Mouse (Mus musculus): Measurements from ENCODE around the gene Yod1. TPM values are rescaled to one million over a fixed set of nuclear protein-coding genes. Genes with fewer than 3 reads are reported as not detected.

Yod1 gene
- polyA plus RNA-seq, 1 experiment from 2014 or later, result 42.2 TPM

GRCm38 (mm10) chr1:130744217-130744616 is 27.1 kb downstream of the Yod1 start:
- no peaks in the 10 kb centered on the region for H3K9me3 ChIP-seq (replicated peaks)
- WGBS (ENCODE audit: insufficient replicate concordance), result 27% methylated on average over 2 of the region's 2 CpGs
- peak overlapping the region; percentile 41 for H3K9ac ChIP-seq
- peak overlapping the region; percentile 6 for H3K4me3 ChIP-seq (replicated peaks)
- ATAC-seq (ENCODE audit: insufficient read depth), result peak; percentile 33
- peak overlapping the region; percentile 43 for H3K4me2 ChIP-seq
- H3K27ac ChIP-seq (replicated peaks), result peak overlapping the region; percentile 99
- H3K4me1 ChIP-seq (replicated peaks), result peaks cover 82% of the 10 kb centered on the region
- no peaks in the 10 kb centered on the region for H3K27me3 ChIP-seq
- peaks cover 17% of the 10 kb centered on the region for H3K36me3 ChIP-seq (replicated peaks)

GRCm38 (mm10) chr1:130744961-130745360 is 27.8 kb downstream of the Yod1 start:
- Histone ChIP-seq H3K4me1 (replicated peaks) (peaks cover 75% of the 10 kb centered on the region), H3K27me3 (no peaks in the 10 kb centered on the region), H3K36me3 (replicated peaks) (peaks cover 17% of the 10 kb centered on the region), H3K4me2 (peak overlapping the region; percentile 43; the same call in 1 of the 2 replicates), H3K4me3 (replicated peaks) (no peak overlapping the region), H3K9me3 (replicated peaks) (no peaks in the 10 kb centered on the region), H3K27ac (replicated peaks) (peak overlapping the region; percentile 99), H3K9ac (no peak overlapping the region)
- WGBS (ENCODE audit: insufficient replicate concordance), result 76% methylated on average over 5 of the region's 5 CpGs
- no peak for ATAC-seq (ENCODE audit: insufficient read depth)

- Histone ChIP-seq H3K36me3 (replicated peaks) (peaks cover 17% of the 10 kb centered on the region), H3K9ac (no peak overlapping the region), H3K4me3 (replicated peaks) (no peak overlapping the region), H3K9me3 (replicated peaks) (no peaks in the 10 kb centered on the region), H3K27ac (replicated peaks) (peak overlapping the region; percentile 99), H3K27me3 (no peaks in the 10 kb centered on the region), H3K4me2 (0 out of 2 replicates have a peak overlapping the region, but pooled peaks have one; percentile 6), H3K4me1 (replicated peaks) (peaks cover 68% of the 10 kb centered on the region)
- WGBS (ENCODE audit: insufficient replicate concordance), result 89% methylated on average over 3 of the region's 3 CpGs
- no peak for ATAC-seq (ENCODE audit: insufficient read depth)
These were observed 28.5 kb downstream of the Yod1 start for GRCm38 (mm10) chr1:130745591-130745990.

- Histone ChIP-seq H3K27ac (replicated peaks) (peak overlapping the region; percentile 53), H3K4me2 (no peak overlapping the region), H3K9me3 (replicated peaks) (no peaks in the 10 kb centered on the region), H3K27me3 (no peaks in the 10 kb centered on the region), H3K4me3 (replicated peaks) (no peak overlapping the region), H3K36me3 (replicated peaks) (peaks cover 17% of the 10 kb centered on the region), H3K4me1 (replicated peaks) (peaks cover 59% of the 10 kb centered on the region), H3K9ac (no peak overlapping the region)
- WGBS (ENCODE audit: insufficient replicate concordance), result 21% methylated on average over 3 of the region's 3 CpGs
- no peak for ATAC-seq (ENCODE audit: insufficient read depth)
These were observed 29.7 kb downstream of the Yod1 start for GRCm38 (mm10) chr1:130746819-130747218.

GRCm38 (mm10) chr1:130759689-130760088 is 42.6 kb downstream of the Yod1 start:
- no peaks in the 10 kb centered on the region for H3K36me3 ChIP-seq (replicated peaks)
- H3K9me3 ChIP-seq (replicated peaks), result no peaks in the 10 kb centered on the region
- ATAC-seq (ENCODE audit: insufficient read depth), result no peak
- no peak overlapping the region for H3K27ac ChIP-seq (replicated peaks)
- H3K27me3 ChIP-seq, result no peaks in the 10 kb centered on the region
- no peak overlapping the region for H3K4me2 ChIP-seq
- 59% methylated on average over 9 of the region's 9 CpGs for WGBS (ENCODE audit: insufficient replicate concordance)
- peaks cover 16% of the 10 kb centered on the region for H3K4me1 ChIP-seq (replicated peaks)
- no peak overlapping the region for H3K4me3 ChIP-seq (replicated peaks)
- H3K9ac ChIP-seq, result no peak overlapping the region

- Histone ChIP-seq H3K27ac (replicated peaks) (no peak overlapping the region), H3K36me3 (replicated peaks) (no peaks in the 10 kb centered on the region), H3K9ac (no peak overlapping the region), H3K4me1 (replicated peaks) (peaks cover 17% of the 10 kb centered on the region), H3K4me2 (no peak overlapping the region), H3K9me3 (replicated peaks) (no peaks in the 10 kb centered on the region), H3K4me3 (replicated peaks) (no peak overlapping the region), H3K27me3 (no peaks in the 10 kb centered on the region)
- ATAC-seq (ENCODE audit: insufficient read depth), result no peak
- 43% methylated on average over 1 of the region's 1 CpGs for WGBS (ENCODE audit: insufficient replicate concordance)
These were observed 44.5 kb downstream of the Yod1 start for GRCm38 (mm10) chr1:130761597-130761996.

GRCm38 (mm10) chr1:130762045-130762760 is 45.1 kb downstream of the Yod1 start:
- no peaks in the 10 kb centered on the region for H3K36me3 ChIP-seq (replicated peaks)
- no peak overlapping the region for H3K4me3 ChIP-seq (replicated peaks)
- no peaks in the 10 kb centered on the region for H3K9me3 ChIP-seq (replicated peaks)
- H3K4me2 ChIP-seq, result no peak overlapping the region
- H3K9ac ChIP-seq, result no peak overlapping the region
- no peak for ATAC-seq (ENCODE audit: insufficient read depth)
- no peaks in the 10 kb centered on the region for H3K27me3 ChIP-seq
- 71% methylated on average over 3 of the region's 3 CpGs for WGBS (ENCODE audit: insufficient replicate concordance)
- no peak overlapping the region for H3K27ac ChIP-seq (replicated peaks)
- peaks cover 20% of the 10 kb centered on the region for H3K4me1 ChIP-seq (replicated peaks)

GRCm38 (mm10) chr1:130764027-130764461 is 46.9 kb downstream of the Yod1 start:
- no peak overlapping the region for H3K27ac ChIP-seq (replicated peaks)
- H3K27me3 ChIP-seq, result no peaks in the 10 kb centered on the region
- no peak for ATAC-seq (ENCODE audit: insufficient read depth)
- no peak overlapping the region for H3K4me2 ChIP-seq
- peaks cover 20% of the 10 kb centered on the region for H3K4me1 ChIP-seq (replicated peaks)
- 68% methylated on average over 12 of the region's 12 CpGs for WGBS (ENCODE audit: insufficient replicate concordance)
- no peaks in the 10 kb centered on the region for H3K36me3 ChIP-seq (replicated peaks)
- no peak overlapping the region for H3K4me3 ChIP-seq (replicated peaks)
- H3K9ac ChIP-seq, result no peak overlapping the region
- H3K9me3 ChIP-seq (replicated peaks), result no peaks in the 10 kb centered on the region

GRCm38 (mm10) chr1:130767066-130767465 is 49.9 kb downstream of the Yod1 start:
- Histone ChIP-seq H3K36me3 (replicated peaks) (no peaks in the 10 kb centered on the region), H3K4me2 (no peak overlapping the region), H3K9me3 (replicated peaks) (no peaks in the 10 kb centered on the region), H3K27me3 (peaks cover 4% of the 10 kb centered on the region; the same call in 1 of the 2 replicates), H3K4me1 (replicated peaks) (0 out of 2 replicates have a peak, but pooled peaks cover 14% of the 10 kb centered on the region), H3K27ac (replicated peaks) (no peak overlapping the region), H3K4me3 (replicated peaks) (no peak overlapping the region), H3K9ac (no peak overlapping the region)
- WGBS (ENCODE audit: insufficient replicate concordance), result 68% methylated on average over 5 of the region's 5 CpGs
- no peak for ATAC-seq (ENCODE audit: insufficient read depth)

- no peak overlapping the region for H3K4me3 ChIP-seq (replicated peaks)
- no peak overlapping the region for H3K27ac ChIP-seq (replicated peaks)
- no peaks in the 10 kb centered on the region for H3K9me3 ChIP-seq (replicated peaks)
- 0 out of 2 replicates have a peak, but pooled peaks cover 3% of the 10 kb centered on the region for H3K4me1 ChIP-seq (replicated peaks)
- H3K4me2 ChIP-seq, result no peak overlapping the region
- ATAC-seq (ENCODE audit: insufficient read depth), result no peak
- H3K27me3 ChIP-seq, result peaks cover 4% of the 10 kb centered on the region; the same call in 1 of the 2 replicates
- H3K9ac ChIP-seq, result no peak overlapping the region
- H3K36me3 ChIP-seq (replicated peaks), result no peaks in the 10 kb centered on the region
- WGBS (ENCODE audit: insufficient replicate concordance), result 73% methylated on average over 2 of the region's 2 CpGs
These were observed 52.8 kb downstream of the Yod1 start for GRCm38 (mm10) chr1:130769925-130770324.

- H3K9ac ChIP-seq, result no peak overlapping the region
- H3K9me3 ChIP-seq (replicated peaks), result no peaks in the 10 kb centered on the region
- H3K4me2 ChIP-seq, result no peak overlapping the region
- H3K27me3 ChIP-seq, result peaks cover 4% of the 10 kb centered on the region; the same call in 1 of the 2 replicates
- H3K36me3 ChIP-seq (replicated peaks), result no peaks in the 10 kb centered on the region
- no peak for ATAC-seq (ENCODE audit: insufficient read depth)
- H3K27ac ChIP-seq (replicated peaks), result no peak overlapping the region
- 0 out of 2 replicates have a peak, but pooled peaks cover 3% of the 10 kb centered on the region for H3K4me1 ChIP-seq (replicated peaks)
- no peak overlapping the region for H3K4me3 ChIP-seq (replicated peaks)
- 71% methylated on average over 4 of the region's 4 CpGs for WGBS (ENCODE audit: insufficient replicate concordance)
These were observed 53.4 kb downstream of the Yod1 start for GRCm38 (mm10) chr1:130770487-130770886.
